Mouse (Mus musculus) CD8-positive naive resting alpha-beta T cell, adult 2 months (primary cell): Measurements from ENCODE around the gene Sin3a.

Source experiments
- DNase-seq, 2 experiments: peaks; one replicate each; pipeline ENCODE4 v3.0.0; 2022; ENCODE audit warnings: low read depth in 2 of 2, low spot score in 2 of 2

Sin3a gene

DNA sequence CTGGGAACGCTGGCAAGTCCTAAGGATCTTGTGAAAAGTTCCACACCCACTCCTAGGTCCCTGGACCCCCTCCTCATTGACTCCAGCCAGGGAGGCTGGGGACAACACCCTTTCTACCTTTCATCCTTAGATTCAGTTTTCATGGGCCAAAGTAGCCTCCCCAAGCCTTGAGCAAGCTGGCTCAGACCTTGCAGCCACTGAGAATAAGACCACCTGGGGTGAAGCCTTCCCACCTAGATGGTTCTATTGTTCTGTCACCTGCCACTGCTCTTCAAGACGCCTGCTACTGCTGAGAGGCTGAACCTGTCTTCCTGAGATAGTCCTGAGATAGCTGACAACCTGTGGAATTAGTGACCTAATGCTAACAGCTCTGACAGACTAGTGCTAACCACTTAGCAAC is 91.3 kb downstream of the Sin3a start:
- DNase-seq = no peak

DNA sequence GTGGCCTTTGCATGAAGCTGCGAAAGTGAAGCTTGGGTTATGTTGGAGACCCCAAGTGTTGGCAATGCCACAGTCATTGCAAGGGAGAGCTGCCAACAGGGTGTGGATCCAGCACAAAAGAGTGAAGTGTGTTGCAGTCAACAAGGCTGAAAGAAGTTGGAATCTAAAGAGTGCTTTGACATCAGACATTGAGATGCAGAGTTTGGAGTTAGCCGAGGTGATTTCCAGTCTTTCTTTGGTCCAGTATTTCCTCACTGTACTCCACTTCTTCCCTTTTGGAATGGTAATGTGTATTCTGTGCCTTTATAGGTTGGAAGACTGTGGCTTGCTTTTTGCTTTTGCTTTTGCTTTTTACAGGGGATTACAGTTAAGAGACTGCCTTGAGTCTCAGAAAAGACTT is 94.3 kb downstream of the Sin3a start:
- DNase-seq = no peak

DNA sequence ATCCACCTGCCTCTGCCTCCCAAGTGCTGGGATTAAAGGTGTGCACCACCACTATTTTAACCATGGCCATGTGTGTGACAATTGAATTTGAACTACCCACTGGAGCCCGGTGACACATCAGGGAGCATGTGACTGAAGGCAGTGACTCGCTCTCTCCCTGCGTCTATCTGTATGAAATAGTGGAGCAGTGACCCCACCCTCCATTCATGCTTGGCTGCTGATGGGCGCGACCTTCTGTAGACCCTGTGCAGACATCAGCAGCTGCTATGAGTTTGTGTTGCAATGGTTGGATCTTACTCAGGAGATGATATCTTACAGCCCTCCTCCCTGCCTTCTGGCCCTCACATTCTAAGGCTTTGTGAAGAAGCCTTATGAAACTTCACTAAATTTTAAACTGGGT is 96.6 kb downstream of the Sin3a start:
- DNase-seq = no peak
